In the genomic region with DNA sequence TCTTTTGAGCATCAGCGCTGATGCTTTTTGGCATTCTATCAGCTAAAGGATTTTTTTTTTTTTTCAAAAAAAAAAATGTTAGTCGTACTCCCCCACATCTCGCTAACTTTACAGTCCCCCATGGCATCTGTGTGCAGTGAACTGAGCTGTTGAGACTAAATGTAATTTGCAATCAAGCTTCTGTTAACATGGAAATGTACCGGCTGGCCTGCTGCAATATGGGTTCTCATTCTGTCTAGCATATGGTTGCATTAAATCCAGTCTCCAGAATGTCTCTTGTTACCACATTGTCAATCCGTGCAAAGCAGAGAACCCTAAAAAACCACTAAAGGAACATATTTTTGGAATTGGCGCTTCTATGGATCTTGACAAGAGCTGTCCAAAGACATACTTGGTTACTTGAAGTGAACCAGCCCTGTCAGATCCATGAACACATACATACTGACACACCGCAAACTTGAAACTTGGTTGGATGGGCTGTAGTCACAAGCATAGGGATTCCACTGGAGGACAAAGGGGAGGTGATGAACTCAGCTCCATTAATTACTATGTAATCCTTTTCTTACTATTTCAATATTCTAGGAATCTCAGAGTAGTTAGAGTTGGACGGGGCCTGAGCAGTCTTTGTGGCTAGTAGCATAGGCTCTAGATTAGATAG, we compare ENCODE assay signal across 12 mouse cellular contexts. TPM values are rescaled to one million over a fixed set of nuclear protein-coding genes. Genes with fewer than 3 reads are reported as not detected.
A peak's percentile ranks its signal among the peaks of the same experiment; 100 is the strongest.
DNase-seq lines count a peak whose midpoint lies in the region; ATAC-seq and TF ChIP-seq lines count a peak whose summit lies in the region.
"Had no signal": no experiment of that assay in that cellular context is flagged by ENCODE, and none has a peak within 500 bp of the region (broad histone marks: within the 10 kb centered on the region; RNA-seq: fewer than 3 reads in every experiment).

No protein-coding gene starts in this region.

- H3K27me3 ChIP-seq in hindbrain, postnatal 0 days (ENCODE audit: insufficient read depth, low read length), result no peaks in the 10 kb centered on the region
- no peaks in the 10 kb centered on the region for H3K27me3 ChIP-seq in hindbrain, embryonic 12.5 days
- no peaks in the 10 kb centered on the region for H3K27me3 ChIP-seq in embryonic facial prominence, embryonic 15.5 days
- H3K27me3 ChIP-seq in neural tube, embryonic 15.5 days (replicated peaks), result no peaks in the 10 kb centered on the region
- H3K27me3 ChIP-seq in intestine, postnatal 0 days (replicated peaks; ENCODE audit: control insufficient read depth, insufficient read depth, low read length), result no peaks in the 10 kb centered on the region
- no peaks in the 10 kb centered on the region for H3K27me3 ChIP-seq in heart, embryonic 11.5 days (ENCODE audit: control insufficient read depth, insufficient read depth, low read length)
- H3K27me3 ChIP-seq: heart, embryonic 12.5 days; Patski had no signal

- H3K36me3 ChIP-seq in hindbrain, postnatal 0 days (ENCODE audit: insufficient read depth, low read length), result no peaks in the 10 kb centered on the region
- H3K36me3 ChIP-seq in hindbrain, embryonic 12.5 days, result no peaks in the 10 kb centered on the region
- no peaks in the 10 kb centered on the region for H3K36me3 ChIP-seq in embryonic facial prominence, embryonic 15.5 days
- no peaks in the 10 kb centered on the region for H3K36me3 ChIP-seq in neural tube, embryonic 15.5 days
- no peaks in the 10 kb centered on the region for H3K36me3 ChIP-seq in intestine, postnatal 0 days (ENCODE audit: control insufficient read depth, insufficient read depth)
- no peaks in the 10 kb centered on the region for H3K36me3 ChIP-seq in heart, embryonic 11.5 days (ENCODE audit: control insufficient read depth, insufficient read depth, low read length)
- H3K36me3 ChIP-seq: heart, embryonic 12.5 days had no signal

- H3K4me2 ChIP-seq in hindbrain, postnatal 0 days (ENCODE audit: low read depth, low read length), result no peak overlapping the region
- no peak overlapping the region for H3K4me2 ChIP-seq in hindbrain, embryonic 12.5 days (replicated peaks)
- no peak overlapping the region for H3K4me2 ChIP-seq in embryonic facial prominence, embryonic 15.5 days (replicated peaks)
- no peak overlapping the region for H3K4me2 ChIP-seq in neural tube, embryonic 15.5 days
- no peak overlapping the region for H3K4me2 ChIP-seq in intestine, postnatal 0 days (replicated peaks; ENCODE audit: low read depth)
- H3K4me2 ChIP-seq in heart, embryonic 11.5 days, result no peak overlapping the region
- H3K4me2 ChIP-seq: heart, embryonic 12.5 days; liver, embryonic 11.5 days had no signal

- H3K9ac ChIP-seq in hindbrain, postnatal 0 days (replicated peaks; ENCODE audit: low read length), result no peak overlapping the region
- H3K9ac ChIP-seq in hindbrain, embryonic 12.5 days, result no peak overlapping the region
- H3K9ac ChIP-seq in embryonic facial prominence, embryonic 15.5 days, result no peak overlapping the region
- no peak overlapping the region for H3K9ac ChIP-seq in neural tube, embryonic 15.5 days (replicated peaks)
- no peak overlapping the region for H3K9ac ChIP-seq in intestine, postnatal 0 days (ENCODE audit: low read depth, low read length)
- no peak overlapping the region for H3K9ac ChIP-seq in heart, embryonic 11.5 days (ENCODE audit: low read depth, low read length)
- H3K9ac ChIP-seq: heart, embryonic 12.5 days had no signal

- no peaks in the 10 kb centered on the region for H3K4me1 ChIP-seq in hindbrain, postnatal 0 days (ENCODE audit: insufficient read depth, low read length)
- no peaks in the 10 kb centered on the region for H3K4me1 ChIP-seq in hindbrain, embryonic 12.5 days
- no peaks in the 10 kb centered on the region for H3K4me1 ChIP-seq in embryonic facial prominence, embryonic 15.5 days
- peaks cover 3% of the 10 kb centered on the region; the same call in 1 of the 2 replicates for H3K4me1 ChIP-seq in neural tube, embryonic 15.5 days
- H3K4me1 ChIP-seq in intestine, postnatal 0 days (replicated peaks; ENCODE audit: control insufficient read depth, insufficient read depth, low read length), result no peaks in the 10 kb centered on the region
- no peaks in the 10 kb centered on the region for H3K4me1 ChIP-seq in heart, embryonic 11.5 days (ENCODE audit: control insufficient read depth, insufficient read depth, low read length)
- H3K4me1 ChIP-seq: heart, embryonic 12.5 days had no signal

- peak; percentile 20 for DNase-seq in hindbrain, postnatal 0 days (ENCODE audit: low spot score)
- peak; percentile 64 to 88 for DNase-seq in layer of hippocampus, adult 2 months (ENCODE audit: low spot score in 2 of 2)
- DNase-seq in gastrocnemius, postnatal 4 days (ENCODE audit: low spot score in 2 of 2), result no peak

- H3K9me3 ChIP-seq in hindbrain, postnatal 0 days (ENCODE audit: low read length), result no peaks in the 10 kb centered on the region
- H3K9me3 ChIP-seq in hindbrain, embryonic 12.5 days (replicated peaks), result no peaks in the 10 kb centered on the region
- no peaks in the 10 kb centered on the region for H3K9me3 ChIP-seq in embryonic facial prominence, embryonic 15.5 days (replicated peaks)
- no peaks in the 10 kb centered on the region for H3K9me3 ChIP-seq in neural tube, embryonic 15.5 days (replicated peaks)
- no peaks in the 10 kb centered on the region for H3K9me3 ChIP-seq in intestine, postnatal 0 days (ENCODE audit: control insufficient read depth)
- no peaks in the 10 kb centered on the region for H3K9me3 ChIP-seq in heart, embryonic 11.5 days (replicated peaks; ENCODE audit: control insufficient read depth, low read length)
- H3K9me3 ChIP-seq: heart, embryonic 12.5 days had no signal

- no peak overlapping the region for H3K27ac ChIP-seq in hindbrain, postnatal 0 days
- no peak overlapping the region for H3K27ac ChIP-seq in hindbrain, embryonic 12.5 days
- H3K27ac ChIP-seq in embryonic facial prominence, embryonic 15.5 days (replicated peaks), result no peak overlapping the region
- peak overlapping the region; percentile 59; the same call in 1 of the 2 replicates for H3K27ac ChIP-seq in layer of hippocampus, adult 2 months
- H3K27ac ChIP-seq in neural tube, embryonic 15.5 days (replicated peaks), result no peak overlapping the region
- H3K27ac ChIP-seq in intestine, postnatal 0 days (ENCODE audit: low read depth, low read length), result no peak overlapping the region
- no peak overlapping the region for H3K27ac ChIP-seq in heart, embryonic 11.5 days (ENCODE audit: low read depth, low read length)

- no peak overlapping the region for H3K4me3 ChIP-seq in hindbrain, postnatal 0 days (ENCODE audit: low read length)
- no peak overlapping the region for H3K4me3 ChIP-seq in hindbrain, embryonic 12.5 days
- H3K4me3 ChIP-seq in embryonic facial prominence, embryonic 15.5 days (replicated peaks), result no peak overlapping the region
- H3K4me3 ChIP-seq in layer of hippocampus, adult 2 months, result no peak overlapping the region
- no peak overlapping the region for H3K4me3 ChIP-seq in neural tube, embryonic 15.5 days (replicated peaks)
- H3K4me3 ChIP-seq in intestine, postnatal 0 days (ENCODE audit: low read depth, low read length), result no peak overlapping the region
- no peak overlapping the region for H3K4me3 ChIP-seq in heart, embryonic 11.5 days (ENCODE audit: low read depth, low read length)
- H3K4me3 ChIP-seq: heart, embryonic 12.5 days had no signal

- ATAC-seq in hindbrain, postnatal 0 days, result no peak
- no peak for ATAC-seq in hindbrain, embryonic 12.5 days (ENCODE audit: low FRiP score)
- ATAC-seq in embryonic facial prominence, embryonic 15.5 days (ENCODE audit: insufficient number of reproducible peaks, low FRiP score, low TSS enrichment, low read depth), result 0 out of 2 replicates have a peak, but pooled peaks have one; percentile 29
- ATAC-seq in neural tube, embryonic 15.5 days (ENCODE audit: low FRiP score), result peak; percentile 85
- ATAC-seq in intestine, postnatal 0 days, result no peak
- ATAC-seq in heart, embryonic 11.5 days (replicated peaks; ENCODE audit: insufficient number of reproducible peaks, low FRiP score, low TSS enrichment), result no peak
- ATAC-seq: Patski had no signal

- 79% methylated on average over 8 of the region's 8 CpGs for WGBS in hindbrain, postnatal 0 days
- 92% methylated on average over 8 of the region's 8 CpGs for WGBS in hindbrain, embryonic 12.5 days
- WGBS in embryonic facial prominence, embryonic 15.5 days, result 64% methylated on average over 8 of the region's 8 CpGs
- WGBS in neural tube, embryonic 15.5 days, result 70% methylated on average over 8 of the region's 8 CpGs
- WGBS in intestine, postnatal 0 days, result 85% methylated on average over 8 of the region's 8 CpGs
- 85% methylated on average over 8 of the region's 8 CpGs for WGBS in heart, embryonic 11.5 days (ENCODE audit: insufficient replicate concordance)

- no peak for TF ChIP-seq CTCF in hindbrain, postnatal 0 days (IDR thresholded peaks at IDR 0.05; ENCODE audit: low read depth)
- no peak for TF ChIP-seq CTCF in layer of hippocampus, adult 2 months (conservative IDR thresholded peaks at IDR 0.05)
- TF ChIP-seq CTCF in intestine, postnatal 0 days (IDR thresholded peaks at IDR 0.05; ENCODE audit: low read depth), result no peak

RNA-seq across cellular contexts. Expression of a gene that starts 30.9 kb away (rescaled TPM):
- total RNA-seq in hindbrain, postnatal 0 days (2014; rRNA removed), result 0.16 TPM in 1 of 2 replicates, not detected in the other
- polyA plus RNA-seq in hindbrain, postnatal 0 days (2015; fragmentation: Nextera tagmentation; extraction: Ambion mirVana), result 0.13 TPM in 1 of 2 replicates, not detected in the other
- not detected in 2 replicates for polyA plus RNA-seq in hindbrain, embryonic 12.5 days (2016; fragmentation: Nextera tagmentation; extraction: Ambion mirVana)
- 10.5 and 12.2 TPM in 2 replicates for polyA plus RNA-seq in embryonic facial prominence, embryonic 15.5 days (2015; fragmentation: Nextera tagmentation; extraction: Ambion mirVana)
- total RNA-seq in layer of hippocampus, adult 2 months (2021), result not detected
- polyA plus RNA-seq in neural tube, embryonic 15.5 days (2015; fragmentation: Nextera tagmentation; extraction: Ambion mirVana), result 0.22 TPM in 1 of 2 replicates, not detected in the other
- polyA plus RNA-seq in intestine, postnatal 0 days (2015; fragmentation: Nextera tagmentation; extraction: Ambion mirVana), result not detected in 2 replicates
- not detected for total RNA-seq in gastrocnemius, postnatal 4 days (2021)
- polyA plus RNA-seq in heart, embryonic 11.5 days (2014; fragmentation: Nextera tagmentation; extraction: Ambion mirVana), result not detected in 2 replicates
- polyA plus RNA-seq: cortical plate, adult 2 months; heart, embryonic 12.5 days; liver, embryonic 11.5 days had no signal

Comparison
In these comparisons a context has a peak if more than half of its experiments do, and no peak if none do; other contexts are left out.
1. ATAC-seq: peak in embryonic facial prominence, embryonic 15.5 days (single experiment) and neural tube, embryonic 15.5 days (single experiment); none in hindbrain, postnatal 0 days (single experiment), hindbrain, embryonic 12.5 days (single experiment), intestine, postnatal 0 days (single experiment) and heart, embryonic 11.5 days (single experiment).
2. DNase-seq: peak in hindbrain, postnatal 0 days (single experiment) and layer of hippocampus, adult 2 months (2 of 2); none in gastrocnemius, postnatal 4 days (0 of 2).